In genomic region chr11:89628562-89628961, GRCm38 (mm10) we compare ENCODE assay signal across 34 mouse cellular contexts.
"Had no signal": no experiment of that assay in that cellular context is flagged by ENCODE, and none has a peak within 500 bp of the region (broad histone marks: within the 10 kb centered on the region; RNA-seq: fewer than 3 reads in every experiment).

No protein-coding gene starts in this region.

- ATAC-seq: hindbrain, postnatal 0 days; inflammation-experienced regulatory T-cells, adult 6 months; intestine, embryonic 15.5 days; intestine, embryonic 16.5 days; intestine, postnatal 0 days had no signal

- H3K4me3 ChIP-seq: heart, embryonic 12.5 days; heart, embryonic 13.5 days; heart, embryonic 15.5 days; hindbrain, embryonic 10.5 days; hindbrain, embryonic 12.5 days; hindbrain, embryonic 13.5 days; hindbrain, embryonic 15.5 days; intestine, embryonic 15.5 days; kidney, embryonic 15.5 days; layer of hippocampus, adult 2 months; left cerebral cortex, adult 2 months had no signal

- H3K27ac ChIP-seq: heart, embryonic 13.5 days; heart, embryonic 15.5 days; hindbrain, embryonic 10.5 days; hindbrain, embryonic 12.5 days; hindbrain, embryonic 13.5 days; hindbrain, embryonic 14.5 days; hindbrain, embryonic 15.5 days; hindbrain, postnatal 0 days; intestine, embryonic 15.5 days; kidney, embryonic 15.5 days; kidney, postnatal 0 days; layer of hippocampus, adult 2 months; left cerebral cortex, adult 2 months had no signal

- H3K4me1 ChIP-seq: heart, embryonic 15.5 days; hindbrain, embryonic 15.5 days; intestine, embryonic 15.5 days; kidney, embryonic 15.5 days had no signal

- H3K9ac ChIP-seq: heart, embryonic 12.5 days; heart, embryonic 13.5 days; heart, embryonic 15.5 days; hindbrain, embryonic 12.5 days; hindbrain, embryonic 13.5 days; hindbrain, embryonic 14.5 days; hindbrain, embryonic 15.5 days; intestine, embryonic 15.5 days; kidney, embryonic 15.5 days had no signal

- H3K36me3 ChIP-seq: heart, embryonic 12.5 days; heart, embryonic 13.5 days; heart, embryonic 15.5 days; hindbrain, embryonic 10.5 days; hindbrain, embryonic 12.5 days; hindbrain, embryonic 13.5 days; hindbrain, embryonic 15.5 days; intestine, embryonic 15.5 days; kidney, embryonic 15.5 days had no signal

- H3K4me2 ChIP-seq: heart, embryonic 11.5 days; heart, embryonic 12.5 days; heart, embryonic 13.5 days; heart, embryonic 15.5 days; hindbrain, embryonic 12.5 days; hindbrain, embryonic 13.5 days; hindbrain, embryonic 14.5 days; hindbrain, embryonic 15.5 days; intestine, embryonic 15.5 days; kidney, embryonic 15.5 days had no signal

- H3K27me3 ChIP-seq: heart, embryonic 12.5 days; heart, embryonic 13.5 days; heart, embryonic 15.5 days; hindbrain, embryonic 12.5 days; hindbrain, embryonic 13.5 days; hindbrain, embryonic 15.5 days; intestine, embryonic 15.5 days; kidney, embryonic 15.5 days had no signal

- H3K9me3 ChIP-seq: heart, embryonic 12.5 days; heart, embryonic 15.5 days; hindbrain, embryonic 10.5 days; hindbrain, embryonic 12.5 days; hindbrain, embryonic 13.5 days; hindbrain, embryonic 15.5 days; intestine, embryonic 15.5 days; kidney, embryonic 15.5 days had no signal

- DNase-seq: heart, postnatal 10 days; heart, postnatal 14 days; heart, postnatal 36 days; heart, postnatal 4 days; kidney, adult 11 months; kidney, adult 18-20 months; kidney, adult 2 months; kidney, adult 8-10 months; kidney, adult 9 months; kidney, postnatal 10 days; kidney, postnatal 14 days; kidney, postnatal 25 days; kidney, postnatal 36 days; kidney, postnatal 4 days; layer of hippocampus, adult 9-11 months; layer of hippocampus, postnatal 36 days had no signal
